Mouse (Mus musculus) adrenal gland (tissue): ENCODE measurements around the gene Daam1.
"Not testable (repeated sequence)": the region's sequence is repeated elsewhere in the genome, so short reads cannot be mapped to it uniquely, and the experiment has no call there.

Experiments
- intact Hi-C: fragments of 180-260 bp; cut with DNase I; formaldehyde crosslinking; loops from one replicate; pipeline ENCODE4 v1.15.1; 2025

The Daam1 gene

GRCm38 (mm10) chr12:71832225-71832624, 1.3 kb downstream of the Daam1 start:
- intact Hi-C loops, result loop anchor here (5.0 kb wide), 2 partner anchors 55 to 65 kb away; no protein-coding TSS in a partner anchor

- intact Hi-C loops, result loop anchor here (5.0 kb wide), 2 partner anchors 53 to 67 kb away; no protein-coding TSS in a partner anchor
Observed at GRCm38 (mm10) chr12:71834041-71834440, 3.2 kb downstream of the Daam1 start.

GRCm38 (mm10) chr12:71835966-71836668, 5.2 kb downstream of the Daam1 start:
- intact Hi-C loops, result no loop called here

- intact Hi-C loops, result no loop called here
Observed at GRCm38 (mm10) chr12:71836776-71837175, 5.9 kb downstream of the Daam1 start.

- intact Hi-C loops, result no loop called here
Observed at GRCm38 (mm10) chr12:71837576-71837975, 6.7 kb downstream of the Daam1 start.

GRCm38 (mm10) chr12:71838230-71838629, 7.4 kb downstream of the Daam1 start:
- intact Hi-C loops, result no loop called here

DNA sequence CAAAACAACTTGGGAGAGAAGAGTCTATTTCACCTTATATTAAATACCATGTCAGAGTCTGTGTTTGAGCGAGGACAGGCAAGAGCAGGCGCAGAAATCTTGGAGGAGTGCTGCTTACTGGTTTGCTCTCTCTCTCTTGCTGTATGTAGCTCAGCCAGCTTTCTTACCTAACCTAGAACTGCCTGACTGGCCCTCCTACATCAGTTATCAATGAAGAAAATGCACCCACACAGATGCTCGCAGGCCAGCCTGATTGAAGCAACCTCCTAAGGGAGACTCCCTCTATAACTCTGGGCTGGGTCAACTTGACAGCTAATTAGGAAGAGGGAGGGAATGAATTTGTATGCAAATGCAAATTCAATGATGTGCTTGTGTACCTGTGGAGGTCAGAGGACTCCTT, 8.8 kb downstream of the Daam1 start:
- intact Hi-C loops, result no loop called here

DNA sequence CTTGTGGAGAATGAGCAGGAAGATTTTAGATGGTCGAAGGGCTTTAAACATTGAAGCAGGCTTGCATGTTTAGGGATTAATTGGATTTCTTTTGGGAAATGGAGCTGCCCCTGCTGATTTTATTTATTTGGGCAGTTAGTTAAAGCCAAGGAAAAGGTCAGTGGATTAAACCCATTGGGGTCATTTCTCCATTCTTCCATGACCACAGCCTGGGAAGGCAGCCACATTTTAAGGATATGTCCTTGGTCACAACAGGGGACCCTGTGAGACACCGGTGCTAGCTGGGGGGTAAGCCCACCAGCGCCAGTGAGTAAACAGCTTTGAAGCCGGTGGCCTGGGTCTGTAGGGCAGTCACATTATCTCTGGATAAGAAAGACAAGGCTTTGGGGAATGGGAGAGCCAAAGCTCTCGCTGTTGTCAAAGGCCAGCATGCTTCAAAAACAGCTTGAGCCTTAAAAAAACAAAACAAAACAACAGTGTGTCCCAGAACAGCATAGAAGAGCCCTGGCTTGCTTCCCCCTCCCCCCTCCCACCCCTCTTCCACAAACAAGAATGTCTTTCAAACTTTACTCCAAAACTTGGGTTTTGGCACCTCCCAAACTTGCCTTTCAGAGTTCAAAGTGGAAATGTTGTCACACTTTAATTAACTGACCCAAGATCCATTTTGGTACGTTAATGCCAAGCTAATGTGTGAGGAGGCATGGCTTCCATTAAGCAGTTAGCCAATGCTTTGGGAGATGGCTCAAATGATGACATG, 9.7 kb downstream of the Daam1 start:
- intact Hi-C loops, result no loop called here

- intact Hi-C loops, result no loop called here
Observed at GRCm38 (mm10) chr12:71842006-71842405, 11.1 kb downstream of the Daam1 start.

GRCm38 (mm10) chr12:71842588-71842987, 11.7 kb downstream of the Daam1 start:
- intact Hi-C loops, result no loop called here

DNA sequence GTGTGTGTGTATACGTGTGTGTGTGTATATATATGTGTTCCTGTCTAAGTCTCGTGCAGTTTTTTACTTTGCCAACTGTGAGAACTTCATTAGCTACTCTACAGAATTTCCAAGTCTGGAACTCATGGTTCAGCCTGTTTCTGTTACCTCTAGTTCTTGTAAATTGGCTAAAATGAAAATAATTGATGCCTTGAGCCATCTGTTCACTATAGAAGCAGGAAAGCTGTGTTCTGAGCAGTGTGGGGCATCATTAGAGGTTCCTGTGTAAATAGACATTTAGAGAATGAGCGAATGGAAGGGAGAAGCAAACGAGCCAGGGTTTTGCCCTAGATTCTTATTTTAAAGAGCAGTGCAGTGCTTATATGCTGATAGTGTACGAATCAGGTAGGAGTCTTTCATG, 14.6 kb downstream of the Daam1 start:
- intact Hi-C loops, result no loop called here

DNA sequence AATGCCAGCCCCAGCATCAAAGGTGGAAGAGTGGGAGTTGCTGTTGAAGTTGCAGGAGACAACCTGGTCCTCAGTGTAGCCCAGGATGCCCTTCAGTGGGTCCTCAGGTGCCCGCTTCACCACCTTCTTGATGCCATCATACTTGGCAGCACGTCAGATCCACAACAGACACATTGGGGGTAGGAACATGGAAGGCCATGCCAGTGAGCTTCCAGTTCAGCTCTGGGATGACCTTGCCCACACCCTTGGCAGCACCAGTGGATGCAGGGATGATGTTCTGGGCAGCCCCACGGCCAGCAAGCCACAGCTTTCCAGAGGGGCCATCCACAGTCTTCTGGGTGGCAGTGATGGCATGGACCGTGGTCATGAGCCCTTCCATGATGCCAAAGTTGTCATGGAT, 15.5 kb downstream of the Daam1 start:
- intact Hi-C loops, result not testable (repeated sequence)

GRCm38 (mm10) chr12:71847024-71847423, 16.1 kb downstream of the Daam1 start:
- intact Hi-C loops, result not testable (repeated sequence)

- intact Hi-C loops, result no loop called here
Observed at GRCm38 (mm10) chr12:71847617-71848016, 16.7 kb downstream of the Daam1 start.

- intact Hi-C loops, result no loop called here
Observed at GRCm38 (mm10) chr12:71848037-71848776, 17.3 kb downstream of the Daam1 start.

- intact Hi-C loops, result no loop called here
Observed at GRCm38 (mm10) chr12:71849051-71849450, 18.2 kb downstream of the Daam1 start.

GRCm38 (mm10) chr12:71850135-71850534, 19.3 kb downstream of the Daam1 start:
- intact Hi-C loops, result no loop called here

GRCm38 (mm10) chr12:71852678-71853077, 21.8 kb downstream of the Daam1 start:
- intact Hi-C loops, result no loop called here

DNA sequence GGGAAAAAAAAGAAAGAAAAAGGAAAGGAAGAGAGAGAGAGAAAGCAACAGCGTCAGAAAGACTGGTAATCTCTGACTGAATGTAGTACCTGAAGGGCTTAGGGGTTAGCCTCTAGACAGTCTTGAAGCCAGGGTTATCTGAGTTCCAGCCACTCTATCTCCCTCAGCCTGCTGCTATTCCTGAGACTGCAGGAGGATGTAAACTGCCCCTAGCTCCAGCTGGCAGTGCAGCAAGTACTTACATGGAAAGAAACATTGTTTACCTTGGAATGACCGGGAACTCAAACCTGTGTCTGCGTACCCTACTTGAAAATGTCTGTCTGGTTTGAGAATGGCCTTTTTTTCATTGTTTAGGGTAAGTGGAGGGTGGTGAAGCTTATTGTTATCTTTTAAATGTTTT, 22.8 kb downstream of the Daam1 start:
- intact Hi-C loops, result no loop called here

DNA sequence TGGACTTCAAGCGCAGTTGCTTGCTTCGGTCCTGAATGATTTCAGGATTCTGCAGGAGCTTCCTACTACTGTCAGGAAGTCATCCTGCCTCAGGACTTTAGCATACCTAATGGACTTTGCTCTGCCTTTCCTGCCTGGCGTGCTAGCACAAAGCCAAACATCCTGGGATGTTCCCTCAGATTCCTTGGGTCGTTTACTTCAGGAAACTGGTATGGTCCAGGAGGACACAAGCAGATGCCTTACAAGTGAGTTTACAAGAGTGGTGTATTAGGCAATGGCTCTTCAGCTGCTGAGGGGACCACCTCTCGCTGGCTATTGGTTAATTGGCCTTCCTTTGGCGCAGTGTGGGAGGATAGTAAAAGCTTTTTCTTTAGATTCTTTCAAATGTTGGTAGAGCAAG, 23.3 kb downstream of the Daam1 start:
- intact Hi-C loops, result no loop called here

DNA sequence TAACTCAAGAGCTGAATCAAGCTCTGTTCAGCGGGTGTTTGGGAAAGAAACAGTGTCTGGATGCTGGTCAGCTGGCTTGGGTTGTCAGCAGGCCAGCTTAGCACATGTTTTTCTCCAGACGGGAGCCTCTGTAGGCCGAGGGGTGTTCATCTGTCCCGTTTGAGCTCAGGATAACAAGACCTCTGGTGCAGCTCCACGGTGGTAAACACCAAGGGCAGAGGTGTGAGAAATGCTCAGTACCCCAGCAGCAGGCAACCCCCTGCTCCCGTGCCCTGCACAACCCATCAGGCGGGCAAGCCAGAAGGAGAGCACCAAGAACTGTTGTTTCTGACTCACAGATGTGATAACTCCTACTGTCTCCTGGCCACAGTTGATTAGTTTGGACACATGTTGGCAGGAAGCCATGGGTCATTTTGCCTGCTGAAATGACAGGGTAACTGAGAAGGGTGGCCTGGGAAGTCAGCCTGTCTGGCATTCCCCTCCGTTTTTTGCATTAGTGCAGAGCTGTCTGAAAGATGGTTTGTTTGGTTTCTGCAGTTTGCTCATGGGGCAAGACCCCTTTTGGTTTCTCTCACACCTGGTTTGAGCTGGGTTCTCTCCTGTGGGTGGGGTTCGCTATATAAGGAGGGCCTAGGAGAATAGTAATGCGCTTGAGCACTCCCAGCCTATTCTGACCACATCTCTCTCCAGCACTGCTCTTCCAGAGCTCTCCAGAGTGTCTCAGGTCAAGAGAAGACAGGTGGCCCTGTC, 25.0 kb downstream of the Daam1 start:
- intact Hi-C loops, result no loop called here

GRCm38 (mm10) chr12:71856480-71856754, 25.5 kb downstream of the Daam1 start:
- intact Hi-C loops, result no loop called here
